ENCODE assay signal across 9 mouse cellular contexts in the genomic region with DNA sequence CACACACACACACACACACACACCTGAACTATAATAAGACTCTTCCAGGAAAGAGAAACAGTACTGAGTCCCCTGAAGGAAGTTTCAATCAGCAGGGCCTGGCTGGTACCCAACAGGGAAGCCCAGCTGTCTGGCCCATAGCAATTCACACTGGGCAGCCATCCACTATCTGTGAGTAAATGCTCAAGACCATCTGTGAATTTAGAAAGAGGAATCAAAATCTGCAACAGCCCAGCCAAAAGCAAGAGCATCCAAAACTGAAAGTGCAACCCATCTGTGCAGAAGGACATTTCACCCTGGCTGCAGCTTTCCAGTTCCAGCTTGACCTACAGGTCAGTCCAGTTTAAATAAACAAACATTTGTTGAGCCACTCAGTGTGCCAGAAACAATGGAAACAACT.
DNase-seq lines count a peak whose midpoint lies in the region; ATAC-seq lines count a peak whose summit lies in the region.
"Had no signal": no experiment of that assay in that cellular context is flagged by ENCODE, and none has a peak within 500 bp of the region (broad histone marks: within the 10 kb centered on the region; RNA-seq: fewer than 3 reads in every experiment).

No protein-coding gene starts in this region.

- H3K4me1 ChIP-seq in heart, embryonic 12.5 days (replicated peaks), result no peaks in the 10 kb centered on the region
- H3K4me1 ChIP-seq: limb, embryonic 13.5 days had no signal

- no peaks in the 10 kb centered on the region for H3K36me3 ChIP-seq in heart, embryonic 12.5 days
- H3K36me3 ChIP-seq: limb, embryonic 13.5 days had no signal

- H3K27me3 ChIP-seq in heart, embryonic 12.5 days (replicated peaks), result no peaks in the 10 kb centered on the region
- H3K27me3 ChIP-seq: limb, embryonic 13.5 days had no signal

- H3K4me2 ChIP-seq in heart, embryonic 12.5 days, result no peak overlapping the region
- H3K4me2 ChIP-seq: limb, embryonic 13.5 days had no signal

- H3K27ac ChIP-seq in heart, embryonic 12.5 days (ENCODE audit: poor library complexity, severe bottlenecking), result no peak overlapping the region
- H3K27ac ChIP-seq: limb, embryonic 13.5 days had no signal

- DNase-seq in heart, adult 11 months, result peak; percentile 98
- DNase-seq in adrenal gland, postnatal 10 days, result peak; percentile 25
- peak; percentile 18 to 59 for DNase-seq in frontal cortex, adult 2 months (ENCODE audit: extremely low spot score in 1 of 2, low spot score in 1 of 2)
- DNase-seq in kidney, postnatal 4 days, result peak; percentile 22 to 31
- peak; percentile 43 for DNase-seq in lung, postnatal 14 days
- DNase-seq in urinary bladder, postnatal 4 days (ENCODE audit: low spot score in 2 of 2), result peak; percentile 50 to 60

- no peak overlapping the region for H3K9ac ChIP-seq in heart, embryonic 12.5 days
- H3K9ac ChIP-seq: limb, embryonic 13.5 days had no signal

- H3K4me3 ChIP-seq in heart, embryonic 12.5 days, result no peak overlapping the region
- H3K4me3 ChIP-seq: limb, embryonic 13.5 days had no signal

- H3K9me3 ChIP-seq in heart, embryonic 12.5 days (replicated peaks), result no peaks in the 10 kb centered on the region
- H3K9me3 ChIP-seq: limb, embryonic 13.5 days had no signal

- no peak for ATAC-seq in heart, embryonic 12.5 days (ENCODE audit: insufficient number of reproducible peaks, low FRiP score)
- no peak for ATAC-seq in granulocyte monocyte progenitor cell, adult 5-6 weeks (replicated peaks; ENCODE audit: poor library complexity, severe bottlenecking)

Comparison
In these comparisons a context has a peak if more than half of its experiments do, and no peak if none do; other contexts are left out.
1. DNase-seq: peak in every context shown above with its lines; median percentile 98 in heart, adult 11 months; 55 in urinary bladder, postnatal 4 days; 43 in lung, postnatal 14 days; 38 in frontal cortex, adult 2 months; 26 in kidney, postnatal 4 days; 25 in adrenal gland, postnatal 10 days.